Mouse (Mus musculus) G1E (cell line): Measurements from ENCODE around the gene Gm10295. TPM values are rescaled to one million over a fixed set of nuclear protein-coding genes. Genes with fewer than 3 reads are reported as not detected.

ENCODE experiments used
- ATAC-seq: 2 replicates; pipeline ENCODE4 v1.8.0; 2016; ENCODE audit warnings: mild to moderate bottlenecking; ENCODE audit not compliant: insufficient number of reproducible peaks, poor library complexity, low FRiP score, severe bottlenecking; ENCODE audit errors: extremely low read depth
- DNase-seq: peaks from one replicate; pipeline ENCODE4 v3.0.0; 2012; ENCODE audit warnings: low spot score
- H3K27me3 ChIP-seq: 2 replicates; pipeline ENCODE4 v1.6.1; 2012; ENCODE audit warnings: mild to moderate bottlenecking, low read length, inconsistent platforms; ENCODE audit not compliant: insufficient read depth
- H3K36me3 ChIP-seq: replicated peaks from 2 replicates; pipeline ENCODE3; 2012; ENCODE audit warnings: mild to moderate bottlenecking, inconsistent platforms
- H3K4me1 ChIP-seq: 2 replicates; pipeline ENCODE4 v1.6.1; 2012; ENCODE audit warnings: low read depth, low read length, inconsistent platforms, mixed read lengths; ENCODE audit not compliant: insufficient read depth
- H3K4me3 ChIP-seq: 2 replicates; pipeline ENCODE4 v1.5.1; 2012; ENCODE audit warnings: low read depth, mild to moderate bottlenecking, inconsistent platforms, low read length, moderate library complexity, mixed read lengths
- H3K9me3 ChIP-seq: replicated peaks from 2 replicates; pipeline ENCODE4 v1.6.1; 2012; ENCODE audit warnings: inconsistent platforms
- CTCF ChIP-seq: IDR thresholded peaks from 2 replicates; pipeline ENCODE4 v1.5.1; 2012; ENCODE audit warnings: low read depth, low read length, inconsistent platforms, mixed read lengths
- GATA1 ChIP-seq: IDR thresholded peaks from 2 replicates; pipeline ENCODE4 v1.6.1; 2012; ENCODE audit warnings: borderline replicate concordance, low read length, inconsistent platforms, mixed read lengths
- GATA2 ChIP-seq: IDR thresholded peaks from 2 replicates; pipeline ENCODE4 v1.6.1; 2012; ENCODE audit warnings: low read depth, low read length, inconsistent platforms, borderline replicate concordance
- POLR2AphosphoS5 ChIP-seq: IDR thresholded peaks from 2 replicates; pipeline ENCODE4 v1.6.1; 2012; ENCODE audit warnings: low read depth, low read length, inconsistent platforms; ENCODE audit not compliant: insufficient replicate concordance
- TAL1 ChIP-seq: conservative IDR thresholded peaks from 2 replicates; pipeline ENCODE4 v1.6.1; 2012; ENCODE audit warnings: low read depth, low read length, inconsistent platforms, mixed read lengths
- polyA plus RNA-seq: library from polyadenylated mRNA; stranded (reverse); fragments of >175 nt; gene quantifications from 2 replicates; pipeline ENCODE4 v1.2.3, GENCODE M21; 2012
- total RNA-seq, 2 experiments: library from RNA; stranded (forward) in 1 of 2; stranded (reverse) in 1 of 2; fragments of 200-1000 nt in 1 of 2; fragments of >200 nt in 1 of 2; fragmentation: Nextera tagmentation in 1 of 2; gene quantifications; 2 replicates each; pipeline ENCODE4 v1.2.3; 2014 to 2017

The Gm10295 gene
- not detected in 2 replicates for total RNA-seq (2014; fragmentation: Nextera tagmentation)
- total RNA-seq (2017): 0.05 and 0.06 TPM in 2 replicates
- polyA plus RNA-seq: not detected in 2 replicates

DNA sequence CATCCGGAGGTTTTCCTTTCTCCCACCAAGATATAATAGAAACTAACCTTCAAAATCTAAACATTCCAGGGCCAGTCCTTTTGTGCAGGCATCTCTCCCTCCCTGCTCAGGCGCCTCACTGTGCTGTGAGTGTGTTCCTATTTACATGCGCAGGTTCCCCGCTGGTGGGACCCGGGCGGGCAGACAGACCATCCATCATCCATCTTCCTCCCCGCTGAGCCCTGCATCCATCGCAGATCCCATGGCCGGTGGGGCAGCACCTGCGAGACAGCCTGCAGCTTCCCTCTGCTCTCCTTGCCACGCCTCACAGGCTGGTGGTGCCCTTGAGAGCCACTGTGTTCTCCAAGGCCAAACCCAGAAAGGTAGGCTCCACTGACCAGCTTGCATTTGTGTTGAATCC, at the start of gene Gm10295:
TSS of gene Gm10295 (minus strand) at position 122 of the 400 bp plus-strand sequence.
- Histone ChIP-seq H3K9me3 (peaks cover 8% of the 10 kb centered on the region), H3K27me3 (peaks cover 2% of the 10 kb centered on the region; the same call in 1 of the 2 replicates), H3K4me1 (no peaks in the 10 kb centered on the region), H3K4me3 (no peak within 1 kb of the TSS), H3K36me3 (no peaks in the 10 kb centered on the region)
- TF ChIP-seq POLR2AphosphoS5: no peak
- TF ChIP-seq GATA2: no peak
- TF ChIP-seq GATA1: no peak
- TF ChIP-seq TAL1: no peak
- no peak for TF ChIP-seq CTCF
- DNase-seq (no peak), ATAC-seq (no peak)

DNA sequence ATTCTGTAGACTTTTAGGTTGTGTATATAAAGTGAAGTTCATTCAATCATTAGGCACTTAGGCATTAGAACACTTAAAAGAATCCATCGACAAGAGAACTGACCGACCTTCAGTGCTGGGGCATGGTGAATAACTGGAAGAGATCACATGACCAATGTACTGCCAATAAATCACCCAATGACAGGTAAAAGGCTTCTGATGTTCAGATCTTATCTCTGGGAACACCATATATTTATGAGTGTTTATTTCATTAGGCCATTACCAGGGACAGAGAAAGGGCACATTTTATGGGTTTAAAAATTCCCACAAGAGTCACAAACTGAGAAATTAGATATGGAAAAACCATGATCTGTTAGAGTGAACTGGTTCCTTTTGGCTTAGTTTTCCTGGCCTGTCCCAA, 49.7 kb upstream of the Gm10295 start:
- no peak for DNase-seq
- Histone ChIP-seq H3K4me1 (no peaks in the 10 kb centered on the region), H3K4me3 (no peak overlapping the region), H3K27me3 (no peaks in the 10 kb centered on the region), H3K36me3 (no peaks in the 10 kb centered on the region), H3K9me3 (peaks cover 2% of the 10 kb centered on the region; the same call in 1 of the 2 replicates)
- TF ChIP-seq CTCF (no peak), GATA1 (no peak), POLR2AphosphoS5 (no peak), GATA2 (no peak), TAL1 (no peak)
- ATAC-seq: no peak

DNA sequence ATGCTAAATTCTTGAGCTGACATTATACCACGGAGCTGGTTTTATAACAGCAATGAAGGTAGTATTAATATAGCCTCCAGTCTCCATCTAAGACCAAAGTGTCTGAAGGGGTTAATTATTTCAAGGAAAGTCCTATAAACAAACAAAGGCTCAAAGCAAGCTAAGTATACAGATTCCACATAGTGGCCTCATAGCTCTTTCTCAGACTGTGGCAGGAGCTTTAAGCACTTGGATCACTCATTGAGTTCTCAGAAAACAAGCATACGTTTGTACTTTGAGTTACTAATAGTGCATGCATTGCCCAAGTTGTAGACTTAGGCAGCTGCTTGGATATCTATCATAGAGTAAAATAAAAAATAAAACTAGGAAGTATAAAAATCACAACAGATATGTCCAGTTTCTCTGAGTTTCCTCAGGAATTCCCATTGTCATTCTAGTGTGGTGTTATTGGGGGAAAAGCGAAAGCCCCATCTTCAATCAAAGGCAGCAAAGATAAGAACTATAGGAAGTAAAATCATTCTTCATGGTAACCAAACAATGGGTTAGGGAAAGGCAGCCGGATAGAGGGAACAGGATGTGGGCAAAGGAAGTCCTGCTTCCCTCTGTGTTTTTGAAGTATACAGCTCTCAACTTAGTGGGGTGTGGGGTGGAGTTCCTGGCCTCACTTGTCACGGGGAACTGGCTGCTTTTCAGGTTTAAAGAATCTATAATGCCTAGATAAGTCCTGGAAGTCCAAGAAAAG, 48.8 kb upstream of the Gm10295 start:
- Histone ChIP-seq H3K9me3 (peaks cover 2% of the 10 kb centered on the region; the same call in 1 of the 2 replicates), H3K36me3 (no peaks in the 10 kb centered on the region), H3K4me1 (no peaks in the 10 kb centered on the region), H3K27me3 (no peaks in the 10 kb centered on the region), H3K4me3 (no peak overlapping the region)
- DNase-seq: no peak
- TF ChIP-seq POLR2AphosphoS5: no peak
- TF ChIP-seq CTCF: no peak
- TF ChIP-seq GATA1: no peak
- no peak for TF ChIP-seq GATA2
- TF ChIP-seq TAL1: no peak
- ATAC-seq: no peak

DNA sequence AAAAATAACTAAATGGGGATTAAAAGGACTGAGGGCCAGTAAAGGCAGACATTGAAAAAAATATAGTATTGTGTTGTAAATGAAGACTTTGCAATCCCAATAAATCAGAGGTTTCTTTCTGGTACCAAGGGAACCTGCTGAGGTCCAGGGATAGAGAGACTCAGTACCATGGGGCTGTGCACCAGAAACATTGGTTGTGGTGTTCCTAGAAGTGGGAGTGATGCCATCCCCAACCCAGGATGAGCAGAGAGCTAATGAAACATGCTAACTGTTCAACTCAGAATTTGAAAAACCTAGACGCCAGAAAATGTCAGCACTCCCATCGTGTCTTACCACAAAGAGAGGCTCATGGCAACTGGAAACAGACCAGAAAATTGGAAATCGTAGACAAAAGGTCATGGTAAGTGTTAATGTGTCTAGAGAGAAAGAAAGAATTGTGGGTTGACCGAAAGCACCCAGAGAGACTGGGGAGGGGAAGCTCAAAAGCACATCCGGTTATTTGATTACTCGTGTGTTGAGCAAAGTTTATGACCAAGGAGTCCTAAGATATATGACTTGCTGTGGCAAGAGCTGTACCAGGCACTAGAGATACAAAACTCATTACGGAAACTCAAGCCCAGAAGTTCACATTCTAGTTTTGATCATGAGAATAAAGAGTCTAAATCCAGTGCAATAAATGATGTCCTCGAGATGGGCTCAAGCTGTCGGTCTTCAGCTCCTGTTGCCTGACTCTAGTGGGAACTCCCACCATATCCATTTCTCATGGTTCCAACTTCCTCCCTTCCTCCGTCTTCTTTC, 47.9 kb upstream of the Gm10295 start:
- Histone ChIP-seq H3K4me1 (no peaks in the 10 kb centered on the region), H3K27me3 (no peaks in the 10 kb centered on the region), H3K4me3 (no peak overlapping the region), H3K36me3 (no peaks in the 10 kb centered on the region), H3K9me3 (peaks cover 2% of the 10 kb centered on the region; the same call in 1 of the 2 replicates)
- ATAC-seq (no peak), DNase-seq (no peak)
- TF ChIP-seq TAL1 (no peak), GATA1 (no peak), GATA2 (no peak), POLR2AphosphoS5 (no peak), CTCF (no peak)

DNA sequence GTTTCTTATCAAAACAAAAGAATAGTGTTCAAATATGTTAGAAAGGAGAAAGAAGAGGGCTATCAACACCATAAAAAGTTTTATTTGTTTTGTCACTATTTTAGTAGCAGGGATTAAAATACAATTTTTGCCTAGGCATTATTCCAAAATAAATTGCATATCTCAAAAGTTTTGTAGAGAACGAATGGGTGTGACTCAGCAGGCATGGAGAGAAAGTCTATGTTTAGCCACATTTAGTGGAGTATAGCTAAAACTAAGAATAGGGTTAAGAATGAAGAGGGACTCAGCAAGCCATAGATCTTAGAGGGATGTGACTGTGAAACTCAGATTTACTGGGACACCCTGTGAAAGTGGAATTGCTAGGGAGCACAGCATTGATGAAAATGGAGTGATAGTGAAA, 47.1 kb upstream of the Gm10295 start:
- peaks cover 2% of the 10 kb centered on the region; the same call in 1 of the 2 replicates for H3K9me3 ChIP-seq
- DNase-seq: no peak
- H3K4me3 ChIP-seq: no peak overlapping the region
- TF ChIP-seq POLR2AphosphoS5: no peak
- no peak for TF ChIP-seq TAL1
- no peak for TF ChIP-seq CTCF
- TF ChIP-seq GATA1: no peak
- TF ChIP-seq GATA2: no peak
- H3K36me3 ChIP-seq: no peaks in the 10 kb centered on the region
- no peak for ATAC-seq
- no peaks in the 10 kb centered on the region for H3K4me1 ChIP-seq
- no peaks in the 10 kb centered on the region for H3K27me3 ChIP-seq
